Mouse (Mus musculus) gastrocnemius, adult 2 months (tissue): ENCODE measurements around the gene Lrrc39. TPM values are rescaled to one million over a fixed set of nuclear protein-coding genes. Genes with fewer than 3 reads are reported as not detected.

Source experiments
- DNase-seq: peaks from one replicate; pipeline ENCODE4 v3.0.0; 2022
- H3K27ac ChIP-seq: fragments of 200-600 bp; 2 replicates; pipeline ENCODE4 v1.8.1; 2022; ENCODE audit warnings: mild to moderate bottlenecking
- H3K4me3 ChIP-seq: fragments of 200-600 bp; 2 replicates; pipeline ENCODE4 v1.8.1; 2022; ENCODE audit warnings: mild to moderate bottlenecking, moderate library complexity
- CTCF ChIP-seq: fragments of 200-600 bp; IDR thresholded peaks from 2 replicates; pipeline ENCODE4 v1.8.1; 2022; ENCODE audit warnings: antibody characterized with exemption, mild to moderate bottlenecking, moderate library complexity
- intact Hi-C: fragments of 180-260 bp; cut with DNase I; formaldehyde crosslinking; loops from one replicate; pipeline ENCODE4 v1.15.1; 2025
- long read RNA-seq, 2 experiments: library from polyadenylated mRNA; stranded (forward); transcript quantifications; one replicate each; pipeline ENCODE4 v2.0.0; 2021
- total RNA-seq, 2 experiments: library from RNA; stranded (reverse); gene quantifications; 2 replicates each; pipeline ENCODE4 v1.2.3; 2021

Gene Lrrc39
- 10 to 100 TPM; 50.7 to 64.4 TPM for total RNA-seq
- long read RNA-seq, experiment 1, transcript Lrrc39-201 (9 exons, 3,087 nt): major isoform, 86 of 128 reads
- long read RNA-seq, experiment 1, partial matches to known transcripts: 18 of 128 reads
- long read RNA-seq, experiment 1, other reads (novel, unspliced or antisense): 21 of 128 reads
- long read RNA-seq, experiment 2, transcript Lrrc39-201 (9 exons, 3,087 nt): major isoform, 71 of 110 reads
- long read RNA-seq, experiment 2, partial matches to known transcripts: 16 of 110 reads
- long read RNA-seq, experiment 2, other reads (novel, unspliced or antisense): 19 of 110 reads

DNA sequence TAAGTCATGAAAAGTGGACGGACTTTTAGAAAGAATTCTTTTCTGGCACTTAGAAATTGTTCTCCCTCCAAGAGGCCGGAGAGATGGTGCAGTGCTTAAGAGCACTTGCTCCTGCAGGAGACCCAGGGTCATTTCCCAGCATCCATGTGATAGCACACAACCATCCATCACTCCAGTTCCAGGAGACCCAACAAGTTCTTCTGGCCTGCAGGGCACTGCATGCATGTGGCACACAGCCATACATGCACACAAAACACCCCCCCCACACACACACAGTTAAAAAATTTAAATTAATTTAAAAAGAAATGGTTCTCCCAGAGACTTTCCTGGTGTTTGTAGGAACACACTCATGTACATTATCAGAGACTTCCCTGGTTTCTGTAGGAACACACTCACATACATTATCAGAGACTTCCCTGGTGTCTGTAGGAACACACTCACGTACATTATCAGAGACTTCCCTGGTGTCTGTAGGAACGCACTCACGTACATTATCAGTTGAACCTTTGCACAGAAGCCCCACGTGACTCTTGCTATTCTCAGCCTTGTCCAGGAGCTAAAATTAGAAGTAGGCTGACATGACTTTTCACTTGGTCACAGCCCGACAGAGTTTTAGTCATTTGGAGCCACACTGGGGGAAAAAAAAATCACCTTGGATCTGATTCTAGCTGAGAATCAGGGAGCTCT is at the start of gene Lrrc39:
Lrrc39 (plus strand) TSS at position 566 of the 687 bp plus-strand sequence.
- TF ChIP-seq CTCF: no peak
- peak within 1 kb of the TSS; percentile 97 for H3K27ac ChIP-seq
- peak; percentile 29 for DNase-seq
- peak within 1 kb of the TSS; percentile 80 for H3K4me3 ChIP-seq
- intact Hi-C loops: loop anchor here (5.0 to 10.0 kb wide), 2 partner anchors 50 to 228 kb away; partner anchors contain the start of gene Dbt

- no peak overlapping the region for H3K27ac ChIP-seq
- no peak for DNase-seq
- H3K4me3 ChIP-seq: no peak overlapping the region
- intact Hi-C loops: no loop called here
- TF ChIP-seq CTCF: no peak
These were observed 42.5 kb upstream of the Lrrc39 start for GRCm38 (mm10) chr3:116520141-116520761.

DNA sequence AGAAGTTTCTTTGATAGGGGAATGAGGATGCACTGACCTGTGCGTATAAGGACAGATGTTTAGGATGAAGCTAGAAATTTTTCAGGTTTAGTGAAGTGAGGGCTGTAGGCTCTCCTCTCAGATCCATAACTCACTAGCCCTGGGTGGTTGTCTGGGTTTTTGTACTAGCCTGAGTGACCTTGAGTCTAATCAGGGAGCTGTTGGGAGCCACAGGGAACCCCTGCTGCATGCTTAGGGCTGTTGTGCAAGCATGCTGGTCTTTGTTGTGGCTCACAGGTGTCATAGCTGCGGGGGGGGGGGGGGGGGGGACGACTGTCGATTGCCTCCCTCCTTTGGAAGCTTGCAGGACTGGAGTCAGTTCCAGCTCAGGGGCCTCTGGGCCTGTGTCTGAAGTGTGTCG is 33.0 kb upstream of the Lrrc39 start:
- Histone ChIP-seq H3K4me3 (no peak overlapping the region), H3K27ac (no peak overlapping the region)
- TF ChIP-seq CTCF: no peak
- no peak for DNase-seq
- intact Hi-C loops: no loop called here

- Histone ChIP-seq H3K27ac (no peak overlapping the region), H3K4me3 (no peak overlapping the region)
- no peak for DNase-seq
- intact Hi-C loops: no loop called here
- no peak for TF ChIP-seq CTCF
These were observed 31.9 kb upstream of the Lrrc39 start for GRCm38 (mm10) chr3:116530826-116531225.

DNA sequence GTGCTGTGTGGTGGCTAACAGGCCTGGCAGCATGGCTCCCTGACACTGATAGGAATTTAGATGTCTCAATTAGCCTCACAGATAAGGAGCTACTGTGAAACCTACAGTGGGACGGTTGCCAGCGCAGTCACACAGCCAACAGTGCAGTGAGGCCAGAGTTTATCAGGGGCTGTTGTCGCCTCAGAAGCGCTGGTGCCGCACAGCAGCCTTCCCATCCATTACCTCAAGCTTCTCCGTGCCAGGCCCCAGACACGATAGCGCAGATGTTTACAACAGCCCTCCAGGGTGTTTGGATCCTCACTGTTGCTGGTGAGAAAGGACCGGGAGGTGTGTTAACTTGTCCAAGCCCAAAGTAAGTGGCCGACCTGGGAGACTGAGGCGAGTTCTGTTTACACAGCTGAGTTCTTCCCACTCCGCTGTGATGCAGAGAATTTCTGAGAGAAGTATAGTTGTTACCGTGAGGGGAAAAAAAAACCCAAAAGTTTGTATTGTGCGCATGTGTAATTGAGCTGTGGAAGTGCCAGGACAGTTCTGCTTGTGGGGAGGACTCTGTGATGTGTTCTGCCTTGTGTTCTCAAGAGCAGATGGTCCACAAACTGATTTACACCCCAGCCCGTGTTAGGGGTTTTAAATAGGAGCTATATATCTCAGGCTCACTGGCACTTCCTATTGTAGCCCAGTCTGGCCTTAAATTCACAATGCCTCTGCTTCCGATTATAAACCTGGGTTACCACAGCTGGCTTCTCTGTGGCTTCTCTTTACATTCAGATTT is 26.2 kb upstream of the Lrrc39 start:
- H3K27ac ChIP-seq: no peak overlapping the region
- H3K4me3 ChIP-seq: no peak overlapping the region
- TF ChIP-seq CTCF: no peak
- intact Hi-C loops: no loop called here
- no peak for DNase-seq

GRCm38 (mm10) chr3:116537200-116537573 is 25.6 kb upstream of the Lrrc39 start:
- intact Hi-C loops: no loop called here
- no peak overlapping the region for H3K27ac ChIP-seq

GRCm38 (mm10) chr3:116542070-116542469 is 20.7 kb upstream of the Lrrc39 start:
- Histone ChIP-seq H3K4me3 (no peak overlapping the region), H3K27ac (no peak overlapping the region)
- DNase-seq: no peak
- intact Hi-C loops: no loop called here
- no peak for TF ChIP-seq CTCF

More at GRCm38 (mm10) chr3:116537200-116537573, 25.6 kb upstream of the Lrrc39 start:
- no peak for TF ChIP-seq CTCF
- no peak for DNase-seq
- no peak overlapping the region for H3K4me3 ChIP-seq

DNA sequence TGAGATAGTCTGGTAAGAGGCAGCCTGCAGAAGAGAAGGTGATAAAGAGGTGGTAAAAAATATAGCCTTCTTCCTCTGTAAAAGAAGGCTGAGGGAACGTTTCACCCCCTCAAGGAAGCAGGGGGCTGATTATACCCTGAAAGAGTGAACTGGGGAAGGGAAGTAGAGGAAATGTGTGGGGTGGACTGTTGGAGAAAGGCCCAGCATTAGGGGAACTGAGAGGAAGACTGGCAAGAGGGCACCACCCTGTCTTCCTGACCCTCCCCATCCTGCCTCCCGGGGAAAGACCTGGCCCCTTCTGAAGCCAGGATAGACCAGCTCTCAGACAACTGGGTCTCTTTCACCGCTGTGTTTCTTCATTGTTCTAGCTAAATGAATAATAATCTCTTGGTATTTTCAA is 20.2 kb upstream of the Lrrc39 start:
- no peak for TF ChIP-seq CTCF
- no peak for DNase-seq
- Histone ChIP-seq H3K27ac (no peak overlapping the region), H3K4me3 (no peak overlapping the region)
- intact Hi-C loops: no loop called here

GRCm38 (mm10) chr3:116547430-116547829 is 15.3 kb upstream of the Lrrc39 start:
- Histone ChIP-seq H3K27ac (no peak overlapping the region), H3K4me3 (no peak overlapping the region)
- no peak for DNase-seq
- intact Hi-C loops: loop anchor here (1.0 kb wide), 1 partner anchor 37 kb away; no protein-coding TSS in a partner anchor
- TF ChIP-seq CTCF: no peak

- Histone ChIP-seq H3K27ac (no peak overlapping the region), H3K4me3 (no peak overlapping the region)
- no peak for TF ChIP-seq CTCF
- DNase-seq: no peak
- intact Hi-C loops: no loop called here
These were observed 11.4 kb upstream of the Lrrc39 start for GRCm38 (mm10) chr3:116551362-116551761.

DNA sequence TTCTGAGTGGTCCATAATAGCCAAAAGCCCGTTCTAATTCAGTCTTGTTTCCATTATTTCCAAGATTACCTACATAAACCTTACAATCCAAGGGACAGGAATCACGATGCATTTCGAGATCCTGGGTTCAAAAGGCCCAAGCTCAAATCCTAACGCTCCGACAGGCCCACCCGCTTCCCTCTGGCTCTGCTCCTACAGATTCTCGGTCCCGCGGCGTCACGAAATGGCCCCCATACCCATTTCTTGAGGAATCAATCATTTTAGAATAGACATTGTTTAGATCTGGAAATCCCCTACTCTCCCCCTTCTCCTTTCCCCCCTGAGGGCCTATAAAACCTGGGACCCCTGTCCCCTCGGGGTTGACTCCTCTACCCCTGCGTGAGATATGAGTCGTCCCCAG is 1.5 kb upstream of the Lrrc39 start:
- peak; percentile 40 for DNase-seq
- intact Hi-C loops: loop anchor here (5.0 to 10.0 kb wide), 2 partner anchors 49 to 227 kb away; partner anchors contain the start of gene Dbt
- peak overlapping the region; percentile 53 for H3K4me3 ChIP-seq
- H3K27ac ChIP-seq: peak overlapping the region; percentile 70

DNA sequence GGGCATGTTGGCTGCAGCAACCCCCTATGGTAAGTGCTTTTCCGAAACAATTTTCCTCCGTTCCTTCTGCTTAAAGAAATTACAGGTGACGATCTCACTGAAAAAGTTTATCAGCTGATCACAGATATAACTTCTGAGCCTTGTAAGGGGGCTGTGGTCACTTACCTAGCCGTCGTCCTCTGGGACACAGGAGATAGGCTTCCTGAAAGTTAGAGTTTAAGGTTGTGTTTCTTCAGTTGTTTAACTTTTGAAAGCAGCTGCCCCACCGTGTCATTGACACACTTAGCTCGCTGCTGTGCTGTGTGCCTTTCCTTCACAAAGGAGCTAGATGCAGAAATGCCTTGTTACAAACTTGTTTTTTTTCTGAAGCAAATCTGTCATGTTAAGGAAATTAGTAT is 321 bp downstream of the Lrrc39 start:
- intact Hi-C loops: loop anchor here (5.0 to 10.0 kb wide), 2 partner anchors 51 to 228 kb away; partner anchors contain the start of gene Dbt
- Histone ChIP-seq H3K4me3 (peak overlapping the region; percentile 80), H3K27ac (peak overlapping the region; percentile 97)
- no peak for DNase-seq
- TF ChIP-seq CTCF: no peak

DNA sequence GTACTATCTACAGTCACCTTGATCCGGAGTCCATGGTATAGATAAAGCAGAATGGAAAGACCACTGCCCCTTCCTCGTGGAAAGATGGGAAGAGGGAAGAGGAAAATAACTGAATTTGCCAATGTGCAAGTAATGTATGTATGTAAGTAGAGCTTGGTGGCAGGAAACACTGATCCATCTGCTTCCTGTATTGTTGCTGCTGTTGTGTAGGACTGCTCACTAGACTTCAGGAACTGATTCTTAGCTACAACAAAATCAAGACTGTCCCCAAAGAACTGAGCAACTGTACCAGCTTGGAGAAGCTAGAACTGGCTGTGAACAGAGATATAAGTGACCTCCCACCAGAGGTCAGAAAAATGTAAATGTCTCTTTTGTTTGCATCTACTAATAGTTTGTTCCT is 7.9 kb downstream of the Lrrc39 start:
- intact Hi-C loops: no loop called here
- TF ChIP-seq CTCF: no peak

More for the DNA sequence above, 7.9 kb downstream of the Lrrc39 start:
- no peak overlapping the region for H3K4me3 ChIP-seq
- H3K27ac ChIP-seq: no peak overlapping the region
- no peak for DNase-seq
